Mouse (Mus musculus): Measurements from ENCODE around the gene Setdb2.

- TF ChIP-seq CTCF (IDR thresholded peaks at IDR 0.05) (no peak), EP300 (IDR thresholded peaks at IDR 0.05) (no peak)
These were observed 3.3 kb downstream of the Setdb2 start for GRCm38 (mm10) chr14:59437398-59437797.
